Mouse (Mus musculus) CD4-positive naive resting alpha-beta T cell, adult 57 days (primary cell): ENCODE measurements around the gene Zfp991. TPM values are rescaled to one million over a fixed set of nuclear protein-coding genes. Genes with fewer than 3 reads are reported as not detected.

ENCODE experiments used
- total RNA-seq: library from RNA; stranded (reverse); gene quantifications from one replicate; pipeline ENCODE4 v1.2.4, GENCODE M21; 2023

Gene Zfp991
- total RNA-seq = 2.6 TPM

GRCm38 (mm10) chr4:147131837-147132459, at the start of gene Zfp991:
TSS of gene Zfp991 (plus strand) at chr4:147132038.

Other genes starting within 250 kb of the Zfp991 start
- gene Gm21411, start 222.4 kb upstream of the Zfp991 start, total RNA-seq = not detected
- not detected for gene Zfp989, start 160.1 kb upstream of the Zfp991 start, total RNA-seq
- 1.1 TPM for gene Rex2, start 110.2 kb upstream of the Zfp991 start, total RNA-seq
- gene Zfp988, start 173.6 kb downstream of the Zfp991 start, total RNA-seq = not detected
- gene Zfp978, start 229.3 kb downstream of the Zfp991 start, total RNA-seq = not detected